Mouse (Mus musculus) stomach, postnatal 0 days (tissue): ENCODE data around the gene Gramd4. TPM values are rescaled to one million over a fixed set of nuclear protein-coding genes. Genes with fewer than 3 reads are reported as not detected.

ENCODE experiments used
- ATAC-seq: fragments of 200-750 bp; cut with Nextera tagmentation; 2 replicates; pipeline ENCODE4 v1.8.0; 2017; ENCODE audit not compliant: low FRiP score, low TSS enrichment
- DNase-seq: peaks from one replicate; pipeline ENCODE4 v3.0.0-alpha.2; 2016; ENCODE audit warnings: low spot score
- H3K27ac ChIP-seq: fragments of 300-500 bp; sonication (generic); replicated peaks from 2 replicates; pipeline ENCODE4 v1.5.1; 2014; ENCODE audit warnings: mild to moderate bottlenecking, control low read depth
- H3K27me3 ChIP-seq: fragments of 300-500 bp; sonication (generic); 2 replicates; pipeline ENCODE4 v1.6.1; 2014; ENCODE audit warnings: low read length; ENCODE audit not compliant: control insufficient read depth, insufficient read depth
- H3K36me3 ChIP-seq: fragments of 300-500 bp; sonication (generic); 2 replicates; pipeline ENCODE4 v1.6.1; 2014; ENCODE audit warnings: low read length, mixed read lengths; ENCODE audit not compliant: control insufficient read depth, insufficient read depth
- H3K4me1 ChIP-seq: fragments of 300-500 bp; sonication (generic); replicated peaks from 2 replicates; pipeline ENCODE4 v1.6.1; 2014; ENCODE audit warnings: antibody characterized with exemption; ENCODE audit not compliant: control insufficient read depth, insufficient read depth
- H3K4me2 ChIP-seq: fragments of 300-500 bp; sonication (generic); replicated peaks from 2 replicates; pipeline ENCODE4 v1.6.1; 2014; ENCODE audit warnings: low read depth, mild to moderate bottlenecking, control low read depth, moderate library complexity
- H3K4me3 ChIP-seq: fragments of 300-500 bp; sonication (generic); 2 replicates; pipeline ENCODE4 v1.5.1; 2014; ENCODE audit warnings: low read depth, low read length, control low read depth
- H3K9ac ChIP-seq: fragments of 300-500 bp; sonication (generic); 2 replicates; pipeline ENCODE4 v1.6.1; 2014; ENCODE audit warnings: mild to moderate bottlenecking, low read length, control low read depth, mixed read lengths
- H3K9me3 ChIP-seq: fragments of 300-500 bp; sonication (generic); 2 replicates; pipeline ENCODE4 v1.6.1; 2016; ENCODE audit warnings: low read length; ENCODE audit not compliant: control insufficient read depth
- CTCF ChIP-seq: IDR thresholded peaks from 2 replicates; pipeline ENCODE4 v1.5.1; 2016; ENCODE audit warnings: antibody characterized with exemption, low read depth, mild to moderate bottlenecking, moderate library complexity
- EP300 ChIP-seq: optimal IDR thresholded peaks from 2 replicates; pipeline ENCODE3; 2016; ENCODE audit warnings: antibody characterized with exemption
- WGBS: fragments of 180-500 bp; shearing (Covaris S2); extraction: QIAGEN DNeasy Blood & Tissue Kit; methylation state at CpG from one replicate; pipeline ENCODE4 v1.1.7; 2014; 5-methylcytosine and 5-hydroxymethylcytosine counted together
- polyA plus RNA-seq: library from polyadenylated mRNA; unstranded; fragments of >200 nt; fragmentation: Nextera tagmentation; extraction: Ambion mirVana; gene quantifications from 2 replicates; pipeline ENCODE4 v1.2.1, GENCODE M21; 2015

Gene Gramd4
- polyA plus RNA-seq, 1 experiment from 2014 or later, result 11.1 TPM

DNA sequence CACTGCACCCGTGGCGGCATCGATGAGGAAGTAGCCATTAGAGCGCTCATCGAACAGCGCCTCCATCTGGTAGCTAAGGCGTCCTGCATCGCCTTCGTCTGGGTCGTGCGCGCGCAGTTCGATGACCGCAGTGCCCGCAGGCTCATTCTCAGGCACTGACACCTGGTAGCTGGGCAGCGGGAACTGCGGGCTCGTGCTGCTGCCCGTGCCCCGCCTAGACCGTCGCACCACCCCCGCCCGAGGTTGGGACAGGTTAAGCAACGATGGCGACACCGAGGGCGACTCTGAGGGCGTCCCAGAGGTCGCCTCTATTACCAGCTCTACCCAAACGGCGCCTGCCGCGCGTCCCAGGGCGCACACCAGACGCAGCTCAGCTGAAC, 24.7 kb upstream of the Gramd4 start:
- TF ChIP-seq CTCF, result peak; percentile 79
- TF ChIP-seq EP300, result no peak
- no peaks in the 10 kb centered on the region for H3K27me3 ChIP-seq
- WGBS, result 2% methylated on average over 38 of the region's 38 CpGs
- H3K4me2 ChIP-seq, result peak overlapping the region; percentile 72
- no peaks in the 10 kb centered on the region for H3K4me1 ChIP-seq
- peak overlapping the region; percentile 72 for H3K9ac ChIP-seq
- ATAC-seq, result peak; percentile 9; the same call in 1 of the 2 replicates
- peak overlapping the region; percentile 92 for H3K27ac ChIP-seq
- no peaks in the 10 kb centered on the region for H3K36me3 ChIP-seq
- peak overlapping the region; percentile 56 for H3K4me3 ChIP-seq
- no peaks in the 10 kb centered on the region for H3K9me3 ChIP-seq
- DNase-seq, result peak; percentile 82

DNA sequence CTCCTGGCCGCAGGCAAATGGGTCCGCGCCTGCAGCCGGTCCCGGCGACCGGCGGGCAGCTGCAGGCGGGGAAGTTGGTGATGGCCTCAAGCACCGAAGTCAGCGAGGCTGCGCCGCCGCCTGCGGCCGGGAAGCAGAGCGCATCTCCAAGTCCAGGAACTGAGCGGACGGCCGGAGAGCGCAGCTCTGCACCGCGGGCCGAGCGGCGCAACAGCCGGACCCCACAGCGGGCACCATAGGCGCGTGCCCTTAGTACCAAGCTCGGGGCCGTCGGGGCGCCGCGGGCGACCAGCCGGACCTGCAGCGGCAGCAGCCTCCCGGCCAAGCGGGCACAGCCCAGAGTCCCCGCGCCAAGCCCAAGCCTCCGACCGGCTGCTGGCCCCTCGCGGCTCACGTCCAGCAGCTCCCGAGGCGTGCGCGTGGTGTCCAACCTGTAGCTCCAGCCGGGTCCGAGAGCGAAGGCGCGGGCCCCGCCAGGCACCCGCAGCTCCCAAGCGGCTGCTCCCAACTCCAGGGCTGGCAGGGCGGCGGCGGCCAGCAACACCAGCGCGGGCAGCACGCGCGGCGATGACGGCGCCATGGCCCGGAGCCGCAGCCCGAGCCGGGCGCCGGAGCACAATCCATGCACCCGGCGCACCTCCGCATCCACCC, 24.2 kb upstream of the Gramd4 start, which contains the start of gene Celsr1:
TSS of gene Celsr1 (minus strand) at position 587 of the 651 bp plus-strand sequence.
- Histone ChIP-seq H3K27ac (peak within 1 kb of the TSS; percentile 92), H3K9ac (peak within 1 kb of the TSS; percentile 72), H3K4me3 (peak within 1 kb of the TSS; percentile 56), H3K4me2 (peak within 1 kb of the TSS; percentile 72), H3K27me3 (no peaks in the 10 kb centered on the region), H3K4me1 (no peaks in the 10 kb centered on the region), H3K36me3 (no peaks in the 10 kb centered on the region), H3K9me3 (no peaks in the 10 kb centered on the region)
- ATAC-seq, result peak; percentile 6; the same call in 1 of the 2 replicates
- WGBS, result under 1% methylated on average over 71 of the region's 80 CpGs
- peak; percentile 65 for DNase-seq
- TF ChIP-seq EP300 (no peak), CTCF (no peak)

DNA sequence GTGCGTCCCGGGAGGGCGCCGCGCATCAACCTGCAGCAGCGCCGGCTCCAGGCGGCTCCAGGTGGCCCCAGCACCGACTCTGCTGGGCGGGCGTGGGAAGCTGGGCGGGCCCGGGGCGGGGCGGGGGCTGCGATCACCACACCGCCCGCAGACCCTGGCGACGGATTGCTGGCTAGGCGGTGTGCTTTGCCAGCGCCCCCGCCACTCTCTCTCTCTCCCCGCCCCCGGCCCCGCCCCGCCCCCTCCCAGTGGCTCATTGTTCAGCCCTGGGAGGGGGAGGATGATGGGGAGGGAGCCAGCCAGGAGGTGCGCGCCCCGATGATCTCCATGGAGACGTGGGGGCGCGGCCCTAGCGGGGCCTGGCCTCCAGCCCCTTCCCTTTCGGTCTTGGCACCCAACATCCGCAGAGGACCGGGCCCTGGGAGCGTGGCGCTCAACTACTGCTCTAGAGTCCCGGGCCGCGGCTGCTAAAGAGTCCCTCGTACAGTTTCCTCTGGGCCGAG, 23.4 kb upstream of the Gramd4 start:
- no peaks in the 10 kb centered on the region for H3K27me3 ChIP-seq
- peak overlapping the region; percentile 56 for H3K4me3 ChIP-seq
- no peaks in the 10 kb centered on the region for H3K36me3 ChIP-seq
- TF ChIP-seq EP300, result no peak
- TF ChIP-seq CTCF, result no peak
- peak overlapping the region; percentile 92 for H3K27ac ChIP-seq
- peak overlapping the region; percentile 72 for H3K4me2 ChIP-seq
- no peaks in the 10 kb centered on the region for H3K9me3 ChIP-seq
- peak overlapping the region; percentile 72 for H3K9ac ChIP-seq
- under 1% methylated on average over 32 of the region's 44 CpGs for WGBS
- DNase-seq, result peak; percentile 93
- no peaks in the 10 kb centered on the region for H3K4me1 ChIP-seq
- ATAC-seq, result peak; percentile 77

DNA sequence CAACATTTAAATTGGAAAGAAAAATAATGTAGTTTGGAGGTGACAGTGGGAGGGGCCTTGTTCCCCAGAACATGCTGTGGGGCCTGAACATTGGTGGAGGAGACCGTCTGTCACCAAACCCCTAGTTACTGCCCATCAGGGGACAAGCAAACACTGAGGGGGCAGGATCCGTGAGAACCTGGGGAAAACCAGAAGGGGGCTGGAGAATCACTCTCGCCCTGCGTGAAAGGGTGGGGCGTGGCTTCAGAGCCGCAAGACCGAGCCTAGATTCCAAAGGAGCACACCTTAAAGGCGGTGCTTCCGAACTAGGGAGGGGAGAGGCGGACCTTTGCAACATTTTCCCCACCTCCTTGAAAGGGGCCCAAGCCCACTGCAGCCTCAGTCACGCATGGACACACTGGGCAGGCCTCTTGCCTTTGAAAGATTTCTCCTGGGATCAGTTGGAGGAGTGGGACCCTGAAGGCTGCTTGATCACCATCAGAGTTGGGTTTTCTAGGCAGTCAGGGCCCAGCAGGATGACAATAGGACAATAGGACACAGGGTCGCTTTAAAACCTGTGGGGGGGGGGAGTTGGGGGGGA, 22.6 kb upstream of the Gramd4 start:
- peak overlapping the region; percentile 56 for H3K4me3 ChIP-seq
- no peak overlapping the region for H3K9ac ChIP-seq
- TF ChIP-seq CTCF, result 0 out of 2 replicates have a peak, but pooled peaks have one; percentile 2
- TF ChIP-seq EP300, result no peak
- peak overlapping the region; percentile 92 for H3K27ac ChIP-seq
- no peaks in the 10 kb centered on the region for H3K27me3 ChIP-seq
- no peaks in the 10 kb centered on the region for H3K36me3 ChIP-seq
- ATAC-seq (peak; percentile 37), DNase-seq (peak; percentile 81)
- H3K9me3 ChIP-seq, result no peaks in the 10 kb centered on the region
- no peaks in the 10 kb centered on the region for H3K4me1 ChIP-seq
- 18% methylated on average over 12 of the region's 12 CpGs for WGBS
- H3K4me2 ChIP-seq, result peak overlapping the region; percentile 72

DNA sequence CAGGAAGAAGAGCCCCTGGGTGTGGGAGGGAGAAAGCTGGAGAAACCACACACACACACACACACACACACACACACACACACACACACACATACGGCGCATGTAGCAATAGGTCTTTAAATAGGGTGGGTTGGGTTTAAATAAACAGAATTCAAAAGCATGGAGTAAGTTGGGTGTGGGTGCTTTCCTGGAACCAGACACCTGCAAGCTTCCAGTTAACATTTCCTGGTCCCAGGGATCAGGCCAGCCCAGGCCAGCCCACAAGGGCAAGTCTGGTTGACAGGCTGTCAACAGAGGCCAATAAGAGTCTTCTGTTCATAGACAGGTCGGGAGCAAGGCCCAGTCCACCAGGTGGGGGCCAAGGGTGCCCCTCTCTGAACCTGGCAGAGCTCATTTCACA, 21.6 kb upstream of the Gramd4 start:
- Histone ChIP-seq H3K36me3 (no peaks in the 10 kb centered on the region), H3K4me1 (no peaks in the 10 kb centered on the region), H3K9ac (no peak overlapping the region), H3K4me2 (no peak overlapping the region), H3K27ac (peak overlapping the region; percentile 61; the same call in 1 of the 2 replicates), H3K9me3 (no peaks in the 10 kb centered on the region), H3K27me3 (no peaks in the 10 kb centered on the region), H3K4me3 (no peak overlapping the region)
- ATAC-seq (peak; percentile 78), DNase-seq (peak; percentile 82)
- TF ChIP-seq CTCF (no peak), EP300 (no peak)
- WGBS, result 49% methylated on average over 3 of the region's 3 CpGs

DNA sequence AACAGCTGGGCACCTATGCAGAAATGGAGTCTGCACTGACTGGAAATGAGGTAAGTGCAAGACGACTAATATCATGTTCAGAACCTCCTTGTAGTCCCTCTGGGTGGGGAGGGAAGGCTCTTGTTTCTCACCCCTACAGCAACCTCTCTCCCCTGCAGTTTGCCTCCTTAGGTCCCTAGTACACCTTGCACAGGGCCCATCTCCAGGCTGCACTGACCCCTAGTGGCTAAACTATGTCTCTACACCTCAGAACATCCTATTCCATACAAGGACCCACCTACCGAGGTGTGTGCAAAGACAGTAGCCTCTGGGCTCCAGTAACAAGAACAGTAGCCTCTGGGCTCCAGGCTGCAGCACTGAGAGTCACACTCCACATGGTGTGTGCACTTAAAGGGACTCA, 18.7 kb upstream of the Gramd4 start:
- ATAC-seq (peak; percentile 25), DNase-seq (peak; percentile 82)
- 0% methylated on average over 2 of the region's 2 CpGs for WGBS
- Histone ChIP-seq H3K4me1 (no peaks in the 10 kb centered on the region), H3K27me3 (no peaks in the 10 kb centered on the region), H3K9ac (no peak overlapping the region), H3K4me2 (no peak overlapping the region), H3K9me3 (no peaks in the 10 kb centered on the region), H3K27ac (no peak overlapping the region), H3K36me3 (no peaks in the 10 kb centered on the region), H3K4me3 (no peak overlapping the region)
- TF ChIP-seq CTCF (peak; percentile 98), EP300 (no peak)
